Mouse (Mus musculus): ENCODE data around the gene Ist1. TPM values are rescaled to one million over a fixed set of nuclear protein-coding genes. Genes with fewer than 3 reads are reported as not detected.
A peak's percentile ranks its signal among the peaks of the same experiment; 100 is the strongest.

Gene Ist1
- polyA plus RNA-seq, 1 experiment from 2014 or later = 95.4 TPM

- ATAC-seq (replicated peaks; ENCODE audit: extremely low read depth, insufficient read depth, low FRiP score) = peak; percentile 61
These were observed 466 bp downstream of the Ist1 start for GRCm38 (mm10) chr8:109692443-109693145.

GRCm38 (mm10) chr8:109691769-109692168, 1.3 kb downstream of the Ist1 start:
- ATAC-seq (replicated peaks; ENCODE audit: extremely low read depth, insufficient read depth, low FRiP score) = no peak
- Histone ChIP-seq H3K27me3 (ENCODE audit: control insufficient read depth, insufficient read depth, low read length) (no peaks in the 10 kb centered on the region), H3K4me2 (ENCODE audit: low read depth, low read length) (peak overlapping the region; percentile 81), H3K4me1 (ENCODE audit: control insufficient read depth, insufficient read depth, low read length) (peaks cover 21% of the 10 kb centered on the region), H3K9me3 (replicated peaks; ENCODE audit: control insufficient read depth, low read length) (no peaks in the 10 kb centered on the region), H3K36me3 (ENCODE audit: control insufficient read depth, insufficient read depth) (no peaks in the 10 kb centered on the region), H3K4me3 (ENCODE audit: low read length) (peak overlapping the region; percentile 70), H3K9ac (ENCODE audit: low read length) (peak overlapping the region; percentile 88), H3K27ac (ENCODE audit: low read length) (no peak overlapping the region; the same call in 1 of the 2 replicates)
- WGBS = 48% methylated on average over 5 of the region's 5 CpGs

More at GRCm38 (mm10) chr8:109692443-109693145, 466 bp downstream of the Ist1 start:
- H3K27ac ChIP-seq (ENCODE audit: low read length) = peak overlapping the region; percentile 83
- H3K4me3 ChIP-seq (ENCODE audit: low read length) = peak overlapping the region; percentile 70
- H3K9ac ChIP-seq (ENCODE audit: low read length) = peak overlapping the region; percentile 88
- H3K27me3 ChIP-seq (ENCODE audit: control insufficient read depth, insufficient read depth, low read length) = no peaks in the 10 kb centered on the region
- H3K4me1 ChIP-seq (ENCODE audit: control insufficient read depth, insufficient read depth, low read length) = peaks cover 21% of the 10 kb centered on the region
- WGBS = under 1% methylated on average over 38 of the region's 38 CpGs
- no peaks in the 10 kb centered on the region for H3K36me3 ChIP-seq (ENCODE audit: control insufficient read depth, insufficient read depth)
- peak overlapping the region; percentile 81 for H3K4me2 ChIP-seq (ENCODE audit: low read depth, low read length)
- no peaks in the 10 kb centered on the region for H3K9me3 ChIP-seq (replicated peaks; ENCODE audit: control insufficient read depth, low read length)

- Histone ChIP-seq H3K27ac (ENCODE audit: low read length) (no peak overlapping the region), H3K4me1 (ENCODE audit: control insufficient read depth, insufficient read depth, low read length) (peaks cover 16% of the 10 kb centered on the region), H3K4me2 (ENCODE audit: low read depth, low read length) (no peak overlapping the region), H3K9me3 (replicated peaks; ENCODE audit: control insufficient read depth, low read length) (no peaks in the 10 kb centered on the region), H3K27me3 (ENCODE audit: control insufficient read depth, insufficient read depth, low read length) (no peaks in the 10 kb centered on the region), H3K4me3 (ENCODE audit: low read length) (no peak overlapping the region), H3K9ac (ENCODE audit: low read length) (no peak overlapping the region), H3K36me3 (ENCODE audit: control insufficient read depth, insufficient read depth) (peaks cover 7% of the 10 kb centered on the region)
- 88% methylated on average over 5 of the region's 5 CpGs for WGBS
- no peak for ATAC-seq (replicated peaks; ENCODE audit: extremely low read depth, insufficient read depth, low FRiP score)
These were observed 5.8 kb downstream of the Ist1 start for GRCm38 (mm10) chr8:109687248-109687647.

- Histone ChIP-seq H3K27ac (ENCODE audit: low read length) (no peak overlapping the region), H3K4me2 (ENCODE audit: low read depth, low read length) (no peak overlapping the region), H3K4me3 (ENCODE audit: low read length) (no peak overlapping the region), H3K27me3 (ENCODE audit: control insufficient read depth, insufficient read depth, low read length) (no peaks in the 10 kb centered on the region), H3K9ac (ENCODE audit: low read length) (no peak overlapping the region), H3K4me1 (ENCODE audit: control insufficient read depth, insufficient read depth, low read length) (no peaks in the 10 kb centered on the region), H3K36me3 (ENCODE audit: control insufficient read depth, insufficient read depth) (peaks cover 48% of the 10 kb centered on the region), H3K9me3 (replicated peaks; ENCODE audit: control insufficient read depth, low read length) (no peaks in the 10 kb centered on the region)
- WGBS = 91% methylated on average over 5 of the region's 5 CpGs
- ATAC-seq (replicated peaks; ENCODE audit: extremely low read depth, insufficient read depth, low FRiP score) = no peak
These were observed 10.9 kb downstream of the Ist1 start for GRCm38 (mm10) chr8:109682120-109682519.

- Histone ChIP-seq H3K9ac (ENCODE audit: low read length) (no peak overlapping the region), H3K9me3 (replicated peaks; ENCODE audit: control insufficient read depth, low read length) (no peaks in the 10 kb centered on the region), H3K27ac (ENCODE audit: low read length) (no peak overlapping the region), H3K4me1 (ENCODE audit: control insufficient read depth, insufficient read depth, low read length) (no peaks in the 10 kb centered on the region), H3K4me3 (ENCODE audit: low read length) (no peak overlapping the region), H3K4me2 (ENCODE audit: low read depth, low read length) (no peak overlapping the region), H3K27me3 (ENCODE audit: control insufficient read depth, insufficient read depth, low read length) (no peaks in the 10 kb centered on the region), H3K36me3 (ENCODE audit: control insufficient read depth, insufficient read depth) (peaks cover 52% of the 10 kb centered on the region)
- no peak for ATAC-seq (replicated peaks; ENCODE audit: extremely low read depth, insufficient read depth, low FRiP score)
- WGBS = 77% methylated on average over 3 of the region's 3 CpGs
These were observed 11.5 kb downstream of the Ist1 start for GRCm38 (mm10) chr8:109681535-109681934.

GRCm38 (mm10) chr8:109675896-109676643, 17.0 kb downstream of the Ist1 start:
- H3K4me1 ChIP-seq (ENCODE audit: control insufficient read depth, insufficient read depth, low read length) = no peaks in the 10 kb centered on the region
- WGBS = 93% methylated on average over 9 of the region's 9 CpGs
- H3K9ac ChIP-seq (ENCODE audit: low read length) = no peak overlapping the region
- H3K36me3 ChIP-seq (ENCODE audit: control insufficient read depth, insufficient read depth) = peaks cover 74% of the 10 kb centered on the region
- H3K4me3 ChIP-seq (ENCODE audit: low read length) = no peak overlapping the region
- no peaks in the 10 kb centered on the region for H3K27me3 ChIP-seq (ENCODE audit: control insufficient read depth, insufficient read depth, low read length)
- no peak overlapping the region for H3K27ac ChIP-seq (ENCODE audit: low read length)
- H3K4me2 ChIP-seq (ENCODE audit: low read depth, low read length) = no peak overlapping the region
- H3K9me3 ChIP-seq (replicated peaks; ENCODE audit: control insufficient read depth, low read length) = no peaks in the 10 kb centered on the region
- no peak for ATAC-seq (replicated peaks; ENCODE audit: extremely low read depth, insufficient read depth, low FRiP score)

GRCm38 (mm10) chr8:109673596-109673995, 19.5 kb downstream of the Ist1 start:
- ATAC-seq (replicated peaks; ENCODE audit: extremely low read depth, insufficient read depth, low FRiP score) = no peak
- Histone ChIP-seq H3K9ac (ENCODE audit: low read length) (no peak overlapping the region), H3K9me3 (replicated peaks; ENCODE audit: control insufficient read depth, low read length) (no peaks in the 10 kb centered on the region), H3K4me2 (ENCODE audit: low read depth, low read length) (no peak overlapping the region), H3K4me3 (ENCODE audit: low read length) (no peak overlapping the region), H3K27me3 (ENCODE audit: control insufficient read depth, insufficient read depth, low read length) (no peaks in the 10 kb centered on the region), H3K4me1 (ENCODE audit: control insufficient read depth, insufficient read depth, low read length) (no peaks in the 10 kb centered on the region), H3K27ac (ENCODE audit: low read length) (no peak overlapping the region), H3K36me3 (ENCODE audit: control insufficient read depth, insufficient read depth) (peaks cover 62% of the 10 kb centered on the region)
- 96% methylated on average over 2 of the region's 2 CpGs for whole genome bisulfite sequencing

- H3K9me3 ChIP-seq (replicated peaks; ENCODE audit: control insufficient read depth, low read length) = no peaks in the 10 kb centered on the region
- no peak overlapping the region for H3K27ac ChIP-seq (ENCODE audit: low read length)
- no peaks in the 10 kb centered on the region for H3K27me3 ChIP-seq (ENCODE audit: control insufficient read depth, insufficient read depth, low read length)
- 90% methylated on average over 5 of the region's 5 CpGs for WGBS
- no peak overlapping the region for H3K4me3 ChIP-seq (ENCODE audit: low read length)
- H3K4me2 ChIP-seq (ENCODE audit: low read depth, low read length) = no peak overlapping the region
- no peak overlapping the region for H3K9ac ChIP-seq (ENCODE audit: low read length)
- no peak for ATAC-seq (replicated peaks; ENCODE audit: extremely low read depth, insufficient read depth, low FRiP score)
- no peaks in the 10 kb centered on the region for H3K4me1 ChIP-seq (ENCODE audit: control insufficient read depth, insufficient read depth, low read length)
- H3K36me3 ChIP-seq (ENCODE audit: control insufficient read depth, insufficient read depth) = peaks cover 57% of the 10 kb centered on the region
These were observed 20.4 kb downstream of the Ist1 start for GRCm38 (mm10) chr8:109672656-109673055.

- H3K36me3 ChIP-seq (ENCODE audit: control insufficient read depth, insufficient read depth) = peaks cover 13% of the 10 kb centered on the region
- no peak for ATAC-seq (replicated peaks; ENCODE audit: extremely low read depth, insufficient read depth, low FRiP score)
- H3K9ac ChIP-seq (ENCODE audit: low read length) = no peak overlapping the region
- no peaks in the 10 kb centered on the region for H3K4me1 ChIP-seq (ENCODE audit: control insufficient read depth, insufficient read depth, low read length)
- no peak overlapping the region for H3K4me2 ChIP-seq (ENCODE audit: low read depth, low read length)
- H3K9me3 ChIP-seq (replicated peaks; ENCODE audit: control insufficient read depth, low read length) = no peaks in the 10 kb centered on the region
- H3K4me3 ChIP-seq (ENCODE audit: low read length) = no peak overlapping the region
- H3K27me3 ChIP-seq (ENCODE audit: control insufficient read depth, insufficient read depth, low read length) = no peaks in the 10 kb centered on the region
- H3K27ac ChIP-seq (ENCODE audit: low read length) = no peak overlapping the region
- 65% methylated on average over 5 of the region's 5 CpGs for WGBS
These were observed 26.4 kb downstream of the Ist1 start for GRCm38 (mm10) chr8:109666616-109667015.

Measured in heart, embryonic 16.5 days (tissue).